Mouse (Mus musculus) neutrophil, adult 83 days (primary cell): ENCODE results near the gene Gal3st1. TPM values are rescaled to one million over a fixed set of nuclear protein-coding genes. Genes with fewer than 3 reads are reported as not detected.

Source experiments
- total RNA-seq, 2 experiments: library from RNA; stranded (reverse); gene quantifications; one replicate each; pipeline ENCODE4 v1.2.4; 2023

Gal3st1 gene
- total RNA-seq, result under 1 TPM in 1 of 2 experiments, not detected in 1; 0.18 TPM

GRCm38 (mm10) chr11:3983291-3983862 is at the start of gene Gal3st1:
TSS of gene Gal3st1 (plus strand) at chr11:3983636.

DNA sequence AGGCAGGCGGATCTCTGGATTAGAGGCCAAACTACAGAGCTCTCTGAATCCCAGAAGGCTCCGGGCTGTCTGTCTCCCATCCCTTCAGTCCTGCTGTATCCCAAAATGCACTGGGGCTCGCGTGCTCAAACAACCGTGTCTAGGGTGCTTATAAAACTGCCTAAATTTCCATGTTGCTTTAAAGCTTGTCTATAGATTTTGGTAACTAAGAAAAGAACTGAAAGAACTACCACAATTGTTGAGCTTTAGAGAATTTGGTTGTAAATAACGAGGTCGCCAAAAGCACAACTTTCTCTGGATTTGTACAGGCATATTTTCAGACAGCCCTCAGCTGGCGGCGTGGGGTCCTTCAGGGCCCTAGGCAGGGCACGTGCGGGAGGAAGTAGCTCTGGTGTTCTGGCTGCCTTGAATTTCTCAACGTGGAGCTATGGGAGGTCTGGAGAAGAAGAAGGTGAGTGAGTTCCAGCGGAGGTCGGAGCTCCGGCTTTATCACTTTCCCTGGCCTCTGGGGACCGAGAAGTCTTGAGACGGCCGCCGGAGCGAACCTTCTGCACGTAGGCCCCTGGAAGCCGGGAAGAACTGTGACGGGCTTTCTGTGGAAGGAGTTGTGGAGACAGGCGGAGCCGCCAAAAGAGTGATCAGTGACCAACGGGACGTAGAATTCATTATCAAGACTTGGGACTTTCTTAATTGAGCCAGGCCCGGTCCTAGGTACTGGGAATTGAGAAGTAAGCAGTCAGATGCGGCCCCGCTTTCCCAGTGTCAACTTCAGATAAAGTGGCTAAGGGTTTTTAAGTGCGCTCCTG is 19.6 kb upstream of the Gal3st1 start, which contains the start of gene Pes1:
TSS of gene Pes1 (plus strand) at position 366 of the 806 bp plus-strand sequence.

GRCm38 (mm10) chr11:3976678-3977077 is 6.8 kb upstream of the Gal3st1 start, which contains the start of gene 4930556J24Rik:
TSS of gene 4930556J24Rik (minus strand) at chr11:3976778.

DNA sequence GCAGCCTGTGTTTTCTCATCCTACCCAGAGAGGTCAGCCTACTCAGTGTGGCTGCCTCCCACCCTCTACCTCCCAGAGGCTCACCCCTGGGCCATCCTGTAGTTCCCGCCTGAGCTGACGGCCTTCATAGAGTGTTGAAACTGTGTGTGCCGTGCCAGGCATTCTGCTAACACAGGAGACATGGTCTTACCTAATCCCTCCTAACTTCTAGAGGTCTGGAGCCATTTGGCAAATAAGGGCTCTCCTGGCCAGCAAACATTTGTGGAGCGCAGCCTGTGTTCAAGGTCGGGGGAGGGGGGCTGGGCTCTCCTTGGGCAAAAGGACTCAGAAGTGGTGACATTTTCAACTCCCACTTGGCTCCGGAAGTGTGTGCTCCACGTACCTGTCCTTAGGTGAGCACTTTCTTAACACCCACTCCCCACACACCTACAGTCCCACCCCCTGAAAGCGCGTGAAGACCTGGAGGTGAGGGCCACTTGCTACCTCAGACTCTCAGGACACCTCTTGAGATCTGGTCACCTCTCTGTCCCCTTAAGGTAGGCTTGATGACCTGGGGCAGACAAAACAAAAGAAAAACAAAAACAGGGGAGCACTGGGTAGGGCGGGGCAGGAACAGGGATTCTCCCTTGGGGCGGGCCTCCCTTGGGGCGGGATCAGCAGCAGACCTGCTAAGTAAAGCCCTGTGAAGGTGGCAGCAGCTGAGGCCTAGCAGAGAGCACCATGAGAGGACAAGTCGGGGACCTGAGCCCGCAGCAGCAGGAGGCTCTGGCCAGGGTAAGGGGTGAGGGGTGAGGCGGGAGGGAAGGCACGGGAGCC is 47.9 kb downstream of the Gal3st1 start, which contains the start of gene Sec14l4:
TSS of gene Sec14l4 (plus strand) at position 337 of the 816 bp plus-strand sequence.

Other genes starting within 250 kb of the Gal3st1 start
- gene Osbp2, start 119.7 kb upstream of the Gal3st1 start, total RNA-seq, result not detected
- 1 to 10 TPM in 1 of 2 experiments, under 1 TPM in 1; 0.66 to 1.6 TPM for gene 4921536K21Rik, start 88.5 kb upstream of the Gal3st1 start, total RNA-seq
- 1 to 10 TPM; 5.6 to 7.6 TPM for gene Dusp18, start 88.4 kb upstream of the Gal3st1 start, total RNA-seq
- gene Slc35e4, start 69.0 kb upstream of the Gal3st1 start, total RNA-seq, result 1 to 10 TPM; 9.2 to 9.6 TPM
- gene Tcn2, start 51.5 kb upstream of the Gal3st1 start, total RNA-seq, result 100 to 1,000 TPM; 162 to 166 TPM
- gene Pes1, start 19.7 kb upstream of the Gal3st1 start, total RNA-seq, result 10 to 100 TPM; 23.0 to 32.5 TPM
- not detected for gene 4930556J24Rik, start 6.9 kb upstream of the Gal3st1 start, total RNA-seq
- gene Sec14l4, start 47.8 kb downstream of the Gal3st1 start, total RNA-seq, result not detected
- gene Sec14l3, start 81.2 kb downstream of the Gal3st1 start, total RNA-seq, result not detected
- 1 to 10 TPM; 3.1 to 3.2 TPM for gene Mtfp1, start 111.8 kb downstream of the Gal3st1 start, total RNA-seq
- 10 to 100 TPM in 1 of 2 experiments, 1 to 10 TPM in 1; 6.1 to 12.8 TPM for gene Sec14l2, start 139.8 kb downstream of the Gal3st1 start, total RNA-seq
- 10 to 100 TPM in 1 of 2 experiments, 1 to 10 TPM in 1; 9.8 to 12.9 TPM for gene Rnf215, start 151.6 kb downstream of the Gal3st1 start, total RNA-seq
- 1 to 10 TPM; 2.3 to 3.0 TPM for gene Ccdc157, start 176.7 kb downstream of the Gal3st1 start, total RNA-seq
- gene Sf3a1, start 176.7 kb downstream of the Gal3st1 start, total RNA-seq, result 10 to 100 TPM; 35.8 to 44.4 TPM
- 10 to 100 TPM; 12.7 to 15.3 TPM for gene Tbc1d10a, start 203.2 kb downstream of the Gal3st1 start, total RNA-seq
- gene Castor1, start 234.6 kb downstream of the Gal3st1 start, total RNA-seq, result 1 to 10 TPM; 4.4 to 5.2 TPM